ENCODE assay signal across 17 mouse cellular contexts in the genomic region with DNA sequence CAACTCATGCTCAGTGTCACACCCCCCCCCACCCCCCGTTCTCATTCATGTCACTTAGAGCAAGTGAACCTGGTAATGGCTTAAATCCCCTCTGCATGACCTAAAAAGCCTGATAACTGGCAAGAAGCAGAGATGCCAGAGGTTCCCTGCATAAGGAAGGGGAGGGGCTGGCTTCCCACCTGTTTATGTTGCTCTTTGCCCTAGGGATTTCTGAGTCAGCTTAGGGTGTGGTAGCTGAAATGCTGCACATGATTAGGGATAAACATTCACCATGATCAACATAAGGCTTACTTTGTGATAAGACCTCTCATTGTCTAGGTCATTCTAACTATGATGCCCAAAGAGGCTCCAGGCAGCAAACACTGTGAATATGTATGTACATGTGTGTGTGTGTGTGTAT.
"Had no signal": no experiment of that assay in that cellular context is flagged by ENCODE, and none has a peak within 500 bp of the region (broad histone marks: within the 10 kb centered on the region; RNA-seq: fewer than 3 reads in every experiment).

No protein-coding gene starts in this region.

- H3K27me3 ChIP-seq: megakaryocyte, embryonic 14.5 days had no signal

- H3K4me1 ChIP-seq: megakaryocyte, embryonic 14.5 days; neural tube, embryonic 12.5 days; stomach, embryonic 15.5 days had no signal

- H3K9ac ChIP-seq: liver, embryonic 14.5 days; lung, embryonic 14.5 days; midbrain, embryonic 13.5 days; midbrain, embryonic 15.5 days; neural tube, embryonic 12.5 days; stomach, embryonic 15.5 days had no signal

- H3K4me2 ChIP-seq: lung, embryonic 14.5 days; midbrain, embryonic 11.5 days; midbrain, embryonic 13.5 days; midbrain, embryonic 15.5 days; neural tube, embryonic 12.5 days; stomach, embryonic 15.5 days had no signal

- H3K27ac ChIP-seq: liver, embryonic 14.5 days; macrophage; midbrain, embryonic 13.5 days; midbrain, embryonic 15.5 days; neural tube, embryonic 12.5 days; stomach, embryonic 15.5 days had no signal

- ATAC-seq: midbrain, embryonic 13.5 days; midbrain, embryonic 15.5 days had no signal

- H3K36me3 ChIP-seq: midbrain, embryonic 13.5 days; midbrain, embryonic 15.5 days; neural tube, embryonic 12.5 days; stomach, embryonic 15.5 days had no signal

- H3K9me3 ChIP-seq: megakaryocyte, embryonic 14.5 days; midbrain, embryonic 13.5 days; midbrain, embryonic 15.5 days; neural tube, embryonic 12.5 days; stomach, embryonic 15.5 days had no signal

- H3K4me3 ChIP-seq: megakaryocyte, embryonic 14.5 days; midbrain, embryonic 13.5 days; midbrain, embryonic 15.5 days; neural tube, embryonic 12.5 days; stomach, embryonic 15.5 days had no signal

- DNase-seq: lung, adult 18-20 months; lung, embryonic 14.5 days; lung, postnatal 14 days; lung, postnatal 36 days; right cerebral cortex, postnatal 14 days; spleen, adult 18-20 months; thymus, adult 18-20 months; thymus, postnatal 14 days; thymus, postnatal 36 days had no signal
